Mouse (Mus musculus) frontal cortex, adult 2 months (tissue): ENCODE measurements around the gene Tfip11. TPM values are rescaled to one million over a fixed set of nuclear protein-coding genes. Genes with fewer than 3 reads are reported as not detected.

ENCODE experiments used
- DNase-seq, 2 experiments: peaks; one replicate each; pipeline ENCODE4 v3.0.0; 2022; ENCODE audit warnings: low spot score in 1 of 2; ENCODE audit errors: extremely low spot score in 1 of 2
- polyA plus RNA-seq: library from polyadenylated mRNA; depleted of rRNA; stranded (reverse); fragments of >200 nt; gene quantifications from 2 replicates; pipeline ENCODE4 v1.2.3, GENCODE M21; 2012; rRNA removed

The Tfip11 gene
- polyA plus RNA-seq: 36.6 and 40.0 TPM in 2 replicates

- DNase-seq: peak; percentile 93 to 97
These were observed at the start of gene Tfip11 for GRCm38 (mm10) chr5:112325546-112326445. Gene Tfip11 (plus strand): TSS chr5:112326358.

- no peak for DNase-seq
These were observed 49.2 kb upstream of the Tfip11 start for GRCm38 (mm10) chr5:112276907-112277348.

GRCm38 (mm10) chr5:112277906-112278470, 48.2 kb upstream of the Tfip11 start:
- DNase-seq: no peak

- no peak for DNase-seq
These were observed 46.8 kb upstream of the Tfip11 start for GRCm38 (mm10) chr5:112279181-112280021.

GRCm38 (mm10) chr5:112280151-112280550, 46.0 kb upstream of the Tfip11 start:
- DNase-seq: no peak

- DNase-seq: no peak
These were observed 45.1 kb upstream of the Tfip11 start for GRCm38 (mm10) chr5:112280863-112281660.

- no peak for DNase-seq
These were observed 44.5 kb upstream of the Tfip11 start for GRCm38 (mm10) chr5:112281676-112282075.

GRCm38 (mm10) chr5:112282123-112282779, 43.9 kb upstream of the Tfip11 start:
- DNase-seq: no peak

- DNase-seq: no peak
These were observed 43.2 kb upstream of the Tfip11 start for GRCm38 (mm10) chr5:112282780-112283482.

- no peak for DNase-seq
These were observed 42.5 kb upstream of the Tfip11 start for GRCm38 (mm10) chr5:112283543-112284202.

GRCm38 (mm10) chr5:112284203-112284582, 42.0 kb upstream of the Tfip11 start:
- DNase-seq: no peak

- no peak for DNase-seq
These were observed 40.5 kb upstream of the Tfip11 start for GRCm38 (mm10) chr5:112285548-112286085.

GRCm38 (mm10) chr5:112286608-112286983, 39.6 kb upstream of the Tfip11 start:
- DNase-seq: no peak

- no peak for DNase-seq
These were observed 39.0 kb upstream of the Tfip11 start for GRCm38 (mm10) chr5:112286984-112287641.

GRCm38 (mm10) chr5:112287652-112288051, 38.5 kb upstream of the Tfip11 start:
- no peak for DNase-seq

GRCm38 (mm10) chr5:112288193-112289141, 37.7 kb upstream of the Tfip11 start:
- no peak for DNase-seq

- DNase-seq: no peak
These were observed 36.9 kb upstream of the Tfip11 start for GRCm38 (mm10) chr5:112289236-112289635.
